Mouse (Mus musculus) forebrain, embryonic 10.5 days (tissue): ENCODE measurements around the gene Msmb. TPM values are rescaled to one million over a fixed set of nuclear protein-coding genes. Genes with fewer than 3 reads are reported as not detected.
"Not testable (repeated sequence)": the region's sequence is repeated elsewhere in the genome, so short reads cannot be mapped to it uniquely, and the experiment has no call there.

Source experiments
- DNase-seq: peaks from one replicate; pipeline ENCODE4 v3.0.0-alpha.2; 2017; ENCODE audit warnings: low spot score; ENCODE audit errors: extremely low spot score
- H3K27ac ChIP-seq: fragments of 300-500 bp; sonication (generic); 2 replicates; pipeline ENCODE4 v1.5.1; 2016; ENCODE audit warnings: mild to moderate bottlenecking
- H3K27me3 ChIP-seq: fragments of 300-500 bp; sonication (generic); 2 replicates; pipeline ENCODE4 v1.6.1; 2016; ENCODE audit warnings: mild to moderate bottlenecking; ENCODE audit not compliant: poor library complexity, severe bottlenecking
- H3K36me3 ChIP-seq: fragments of 300-500 bp; sonication (generic); replicated peaks from 2 replicates; pipeline ENCODE4 v1.6.1; 2016; ENCODE audit warnings: mild to moderate bottlenecking, moderate library complexity
- H3K4me1 ChIP-seq: fragments of 300-500 bp; sonication (generic); 2 replicates; pipeline ENCODE4 v1.6.1; 2016
- H3K4me3 ChIP-seq: fragments of 300-500 bp; sonication (generic); 2 replicates; pipeline ENCODE4 v1.5.1; 2016; ENCODE audit warnings: mild to moderate bottlenecking, moderate library complexity
- H3K9me3 ChIP-seq: fragments of 300-500 bp; sonication (generic); 2 replicates; pipeline ENCODE4 v1.6.1; 2016; ENCODE audit warnings: mild to moderate bottlenecking, moderate library complexity
- WGBS: fragments of 180-500 bp; shearing (Covaris S2); methylation state at CpG from one replicate; pipeline ENCODE4 v1.1.7; 2016; 5-methylcytosine and 5-hydroxymethylcytosine counted together
- polyA plus RNA-seq: library from polyadenylated mRNA; unstranded; fragments of >200 nt; fragmentation: Nextera tagmentation; extraction: Ambion mirVana; gene quantifications from 2 replicates; pipeline ENCODE4 v1.2.1, GENCODE M21; 2016

Gene Msmb
- not detected in 2 replicates for polyA plus RNA-seq

GRCm38 (mm10) chr14:32141723-32142122 is at the start of gene Msmb:
Gene Msmb, plus strand, starts transcription at chr14:32142023.
- Histone ChIP-seq H3K27me3 (no peaks in the 10 kb centered on the region), H3K36me3 (no peaks in the 10 kb centered on the region), H3K4me1 (no peaks in the 10 kb centered on the region), H3K27ac (no peak within 1 kb of the TSS), H3K4me3 (no peak within 1 kb of the TSS), H3K9me3 (no peaks in the 10 kb centered on the region; the same call in 1 of the 2 replicates)
- 82% methylated on average over 5 of the region's 5 CpGs for WGBS
- DNase-seq: no peak

GRCm38 (mm10) chr14:32093018-32093417 is 48.8 kb upstream of the Msmb start:
- Histone ChIP-seq H3K4me1 (peaks cover 8% of the 10 kb centered on the region; the same call in 1 of the 2 replicates), H3K36me3 (peaks cover 63% of the 10 kb centered on the region), H3K27me3 (no peaks in the 10 kb centered on the region), H3K27ac (no peak overlapping the region), H3K9me3 (no peaks in the 10 kb centered on the region), H3K4me3 (no peak overlapping the region)
- WGBS: 84% methylated on average over 1 of the region's 1 CpGs
- no peak for DNase-seq

DNA sequence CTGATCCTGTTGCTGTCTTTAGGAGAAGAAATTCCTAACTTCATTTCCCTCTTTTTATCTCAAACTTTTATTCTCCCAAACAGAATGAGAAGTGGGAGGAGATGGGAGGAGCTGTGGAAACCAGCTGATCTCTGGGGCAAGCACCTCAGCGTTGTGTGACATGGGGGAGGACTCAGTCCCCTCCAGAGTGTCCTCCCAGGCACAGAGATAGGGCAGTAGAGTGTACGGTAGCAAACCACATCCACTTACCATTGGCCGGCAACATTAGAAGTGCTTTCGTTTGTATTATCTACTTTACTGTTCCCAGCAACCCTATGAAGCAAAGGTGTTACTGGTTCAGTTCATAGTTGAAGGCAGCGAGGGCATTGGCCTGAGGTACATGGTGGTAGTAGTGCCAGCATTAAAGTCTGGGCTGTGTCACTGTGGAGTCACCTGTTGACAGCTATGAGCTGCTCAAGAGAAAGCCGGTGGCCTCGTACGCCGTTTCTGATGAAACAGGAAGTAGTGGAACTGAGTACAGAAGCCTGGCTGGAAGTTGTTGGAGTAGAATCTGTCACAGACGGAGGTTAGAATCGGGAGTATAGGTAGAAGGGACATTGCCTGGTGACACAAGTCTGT is 48.2 kb upstream of the Msmb start:
- Histone ChIP-seq H3K27ac (no peak overlapping the region), H3K9me3 (no peaks in the 10 kb centered on the region), H3K27me3 (no peaks in the 10 kb centered on the region), H3K4me3 (no peak overlapping the region), H3K36me3 (peaks cover 69% of the 10 kb centered on the region), H3K4me1 (peaks cover 8% of the 10 kb centered on the region; the same call in 1 of the 2 replicates)
- 92% methylated on average over 11 of the region's 11 CpGs for WGBS
- DNase-seq: no peak

GRCm38 (mm10) chr14:32095646-32096045 is 46.2 kb upstream of the Msmb start:
- no peaks in the 10 kb centered on the region for H3K27me3 ChIP-seq
- WGBS: 88% methylated on average over 5 of the region's 5 CpGs
- H3K4me1 ChIP-seq: peaks cover 8% of the 10 kb centered on the region; the same call in 1 of the 2 replicates
- H3K27ac ChIP-seq: no peak overlapping the region
- DNase-seq: no peak
- peaks cover 90% of the 10 kb centered on the region for H3K36me3 ChIP-seq
- no peak overlapping the region for H3K4me3 ChIP-seq
- no peaks in the 10 kb centered on the region for H3K9me3 ChIP-seq

DNA sequence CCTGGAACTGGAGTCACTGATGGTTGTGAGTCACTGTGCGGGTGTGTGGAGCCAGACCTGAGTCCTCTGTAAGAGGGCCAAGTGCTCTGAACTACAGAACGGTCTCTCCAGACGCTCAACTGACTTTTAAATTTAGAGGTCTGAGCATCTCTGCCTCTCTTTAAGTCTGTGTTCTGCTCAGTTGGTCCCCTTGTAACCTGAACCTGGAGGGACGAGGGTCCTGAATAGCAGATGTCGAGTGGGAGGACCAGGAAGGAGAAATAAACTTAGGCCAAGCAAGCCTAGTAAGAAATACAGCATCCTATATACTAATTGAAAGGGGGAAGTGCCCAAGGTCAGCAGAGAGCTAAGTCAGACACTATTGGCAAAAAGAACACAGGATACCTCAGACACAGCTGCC is 45.1 kb upstream of the Msmb start:
- no peaks in the 10 kb centered on the region for H3K27me3 ChIP-seq
- DNase-seq: no peak
- H3K27ac ChIP-seq: no peak overlapping the region
- WGBS: 90% methylated on average over 5 of the region's 5 CpGs
- peaks cover 4% of the 10 kb centered on the region; the same call in 1 of the 2 replicates for H3K4me1 ChIP-seq
- H3K4me3 ChIP-seq: no peak overlapping the region
- H3K36me3 ChIP-seq: peaks cover 93% of the 10 kb centered on the region
- H3K9me3 ChIP-seq: no peaks in the 10 kb centered on the region

GRCm38 (mm10) chr14:32097691-32098090 is 44.1 kb upstream of the Msmb start:
- no peaks in the 10 kb centered on the region for H3K4me1 ChIP-seq
- no peak for DNase-seq
- no peak overlapping the region for H3K27ac ChIP-seq
- no peaks in the 10 kb centered on the region for H3K27me3 ChIP-seq
- H3K4me3 ChIP-seq: no peak overlapping the region
- no peaks in the 10 kb centered on the region for H3K9me3 ChIP-seq
- 96% methylated on average over 7 of the region's 7 CpGs for WGBS
- peaks cover 93% of the 10 kb centered on the region for H3K36me3 ChIP-seq

- Histone ChIP-seq H3K4me3 (no peak overlapping the region), H3K36me3 (peaks cover 91% of the 10 kb centered on the region), H3K27me3 (no peaks in the 10 kb centered on the region), H3K9me3 (no peaks in the 10 kb centered on the region), H3K27ac (no peak overlapping the region), H3K4me1 (no peaks in the 10 kb centered on the region)
- no peak for DNase-seq
- 90% methylated on average over 3 of the region's 3 CpGs for WGBS
Observed at GRCm38 (mm10) chr14:32098951-32099350, 42.9 kb upstream of the Msmb start.

DNA sequence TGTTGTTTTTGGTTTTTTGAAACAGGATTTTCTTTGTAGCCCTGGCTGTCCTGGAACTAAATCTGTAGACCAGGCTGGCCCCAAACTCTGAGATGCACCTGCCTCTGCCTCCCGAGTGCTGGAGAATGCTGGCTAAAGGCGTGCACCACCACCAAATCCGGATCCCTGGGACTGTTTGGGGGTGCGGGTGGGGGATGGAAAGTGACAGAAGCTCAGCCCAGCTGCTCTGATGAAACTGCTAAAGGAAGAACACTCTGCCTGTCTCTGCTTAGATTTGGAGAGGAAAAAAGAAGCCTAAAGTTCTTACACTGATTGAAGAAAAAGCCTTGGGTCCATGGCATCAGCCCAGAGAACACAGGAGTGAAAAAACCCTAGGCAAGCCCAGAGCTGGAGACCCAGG is 38.3 kb upstream of the Msmb start:
- WGBS: 88% methylated on average over 4 of the region's 4 CpGs
- no peaks in the 10 kb centered on the region for H3K4me1 ChIP-seq
- H3K9me3 ChIP-seq: no peaks in the 10 kb centered on the region
- no peak for DNase-seq
- peaks cover 57% of the 10 kb centered on the region for H3K36me3 ChIP-seq
- H3K27me3 ChIP-seq: no peaks in the 10 kb centered on the region
- H3K27ac ChIP-seq: no peak overlapping the region
- H3K4me3 ChIP-seq: no peak overlapping the region

DNA sequence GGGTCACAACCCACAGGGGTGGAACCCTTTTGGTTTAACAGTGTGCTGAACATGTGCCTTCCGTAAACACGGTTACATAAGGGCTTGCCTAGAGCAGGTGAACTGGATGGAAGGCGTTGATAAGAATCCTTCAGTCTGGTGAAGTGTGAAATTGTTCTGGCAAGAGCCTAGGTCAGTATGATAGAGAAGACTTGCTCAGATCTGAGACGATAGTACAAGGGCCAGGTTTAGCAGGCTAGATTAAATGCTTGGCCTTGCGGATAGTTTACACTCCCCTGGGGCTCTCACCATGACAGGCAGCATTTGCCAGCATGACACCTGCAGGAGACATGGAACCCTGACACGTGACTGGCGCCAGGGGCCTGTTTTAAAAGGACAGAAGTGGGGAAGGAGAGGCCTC is 36.2 kb upstream of the Msmb start:
- Histone ChIP-seq H3K4me1 (no peaks in the 10 kb centered on the region), H3K27me3 (no peaks in the 10 kb centered on the region), H3K36me3 (peaks cover 36% of the 10 kb centered on the region), H3K4me3 (no peak overlapping the region), H3K9me3 (no peaks in the 10 kb centered on the region), H3K27ac (no peak overlapping the region)
- WGBS: 72% methylated on average over 7 of the region's 7 CpGs
- DNase-seq: no peak

DNA sequence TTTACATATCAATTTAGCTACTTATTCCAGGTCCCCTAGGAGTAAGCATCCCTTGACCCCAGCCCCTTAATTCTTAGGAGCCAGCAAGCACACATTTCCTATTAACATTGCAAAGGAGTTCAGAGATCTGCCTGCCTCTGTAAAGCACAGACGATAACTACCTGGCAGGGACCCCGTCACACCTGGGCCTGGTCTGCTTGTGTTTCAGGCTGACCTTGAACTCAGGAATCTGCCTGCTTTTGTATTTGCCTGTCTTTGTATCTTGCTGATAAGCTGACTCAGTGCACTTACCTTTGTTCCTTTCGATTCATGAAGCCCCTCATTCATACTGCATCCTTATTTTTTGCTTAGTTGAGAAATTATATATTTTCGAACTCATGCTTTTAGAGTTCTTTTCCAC is 34.9 kb upstream of the Msmb start:
- WGBS: 91% methylated on average over 4 of the region's 4 CpGs
- H3K36me3 ChIP-seq: peaks cover 26% of the 10 kb centered on the region
- no peak for DNase-seq
- no peaks in the 10 kb centered on the region for H3K4me1 ChIP-seq
- H3K27ac ChIP-seq: no peak overlapping the region
- H3K4me3 ChIP-seq: no peak overlapping the region
- no peaks in the 10 kb centered on the region for H3K27me3 ChIP-seq
- no peaks in the 10 kb centered on the region for H3K9me3 ChIP-seq

GRCm38 (mm10) chr14:32112124-32112523 is 29.7 kb upstream of the Msmb start:
- not testable (repeated sequence) for H3K4me3 ChIP-seq, H3K36me3 ChIP-seq, H3K27ac ChIP-seq, H3K27me3 ChIP-seq, H3K9me3 ChIP-seq, H3K4me1 ChIP-seq, DNase-seq
- WGBS: 94% methylated on average over 10 of the region's 10 CpGs

DNA sequence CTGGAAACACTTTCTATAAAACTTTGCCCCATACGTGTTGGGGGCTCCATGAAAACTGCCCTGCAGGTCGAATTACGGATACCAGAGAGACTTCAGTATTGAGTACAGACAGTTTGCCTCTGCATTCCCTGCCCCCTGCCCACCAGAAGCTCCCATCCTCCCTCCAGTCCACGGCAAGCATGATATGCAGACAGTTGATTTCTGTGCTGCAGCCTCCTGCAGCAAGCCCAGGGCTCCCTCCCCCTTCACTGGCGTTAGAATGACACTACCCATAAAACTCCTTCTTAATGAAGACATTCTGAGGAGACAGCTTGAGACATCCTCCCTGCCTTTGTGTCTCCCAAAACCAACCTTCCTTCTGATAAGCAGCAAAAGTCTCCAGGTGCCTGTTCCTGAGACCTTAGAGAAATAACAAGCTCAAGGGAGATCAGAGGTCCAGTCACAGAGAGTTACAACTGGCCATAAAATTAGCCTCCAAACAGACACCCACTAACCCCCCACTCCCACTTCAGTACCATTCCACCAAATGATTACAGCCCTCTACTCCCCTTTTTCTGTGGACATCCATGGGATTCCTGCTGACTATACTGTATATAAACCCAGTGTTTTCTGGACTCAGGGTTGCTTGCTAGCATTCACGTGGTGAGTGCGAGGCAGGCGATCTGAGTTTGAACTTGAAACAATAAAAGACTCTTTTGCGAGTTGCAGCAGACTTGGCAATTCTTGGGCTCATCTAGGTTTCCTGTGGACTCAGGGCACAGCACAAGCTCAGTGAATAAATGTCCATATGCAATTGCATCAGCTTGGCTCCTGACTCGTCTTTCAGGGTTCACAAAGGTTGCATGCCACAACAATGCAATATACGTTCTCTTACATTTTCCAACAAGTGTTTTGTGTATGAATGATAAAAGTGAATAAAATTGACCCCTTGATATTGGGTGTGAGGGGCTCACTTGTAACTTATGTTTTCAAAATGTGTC is 20.6 kb upstream of the Msmb start:
- 80% methylated on average over 11 of the region's 11 CpGs for WGBS
- no peak overlapping the region for H3K27ac ChIP-seq
- no peaks in the 10 kb centered on the region for H3K9me3 ChIP-seq
- H3K27me3 ChIP-seq: no peaks in the 10 kb centered on the region
- no peaks in the 10 kb centered on the region for H3K36me3 ChIP-seq
- no peak overlapping the region for H3K4me3 ChIP-seq
- H3K4me1 ChIP-seq: no peaks in the 10 kb centered on the region
- no peak for DNase-seq

GRCm38 (mm10) chr14:32121920-32122315 is 19.9 kb upstream of the Msmb start:
- Histone ChIP-seq H3K27ac (no peak overlapping the region), H3K4me1 (no peaks in the 10 kb centered on the region), H3K36me3 (no peaks in the 10 kb centered on the region), H3K4me3 (no peak overlapping the region), H3K27me3 (no peaks in the 10 kb centered on the region), H3K9me3 (no peaks in the 10 kb centered on the region)
- DNase-seq: no peak
- 53% methylated on average over 2 of the region's 2 CpGs for WGBS
